In the genomic region with DNA sequence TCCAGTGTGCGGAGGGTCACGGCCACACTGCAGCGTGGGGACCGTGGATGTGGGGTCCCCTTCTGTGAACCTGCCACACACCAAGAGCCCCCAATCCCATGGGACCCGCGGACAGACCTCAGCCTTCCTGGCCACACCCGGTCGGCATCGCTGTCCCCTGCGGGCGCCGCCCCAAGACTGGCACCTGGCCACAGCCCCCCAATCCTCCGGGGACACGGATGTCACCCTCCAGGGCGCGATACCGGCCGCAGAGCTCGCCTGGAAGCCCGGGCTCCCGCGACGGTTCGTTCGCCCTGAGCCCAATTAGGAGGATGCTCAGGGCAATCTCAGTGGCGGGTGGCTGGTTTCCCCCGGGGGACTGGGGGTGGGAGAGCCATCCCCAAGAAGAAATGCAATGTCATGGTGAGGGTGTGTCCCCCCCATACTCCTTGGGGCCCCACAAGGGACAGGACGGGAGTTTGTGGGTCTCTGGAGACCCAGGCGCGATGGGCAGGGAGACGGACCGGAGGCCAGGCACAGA, we compare ENCODE assay signal across 8 mouse cellular contexts. TPM values are rescaled to one million over a fixed set of nuclear protein-coding genes. Genes with fewer than 3 reads are reported as not detected.
DNase-seq lines count a peak whose midpoint lies in the region; ATAC-seq and TF ChIP-seq lines count a peak whose summit lies in the region.

No protein-coding gene starts in this region.

- DNase-seq in kidney, adult 11 months: no peak
- DNase-seq in heart, postnatal 0 days (ENCODE audit: low spot score): no peak
- DNase-seq in midbrain, embryonic 10.5 days (ENCODE audit: low spot score): no peak
- DNase-seq in ovary, postnatal 10 days (ENCODE audit: low spot score): no peak
- no peak for DNase-seq in adrenal gland, adult 2 months
- no peak for DNase-seq in thymus, postnatal 25 days

- H3K9ac ChIP-seq in kidney, embryonic 15.5 days: peak overlapping the region; percentile 88
- peak overlapping the region; percentile 38; the same call in 1 of the 2 replicates for H3K9ac ChIP-seq in heart, postnatal 0 days (replicated peaks; ENCODE audit: low read depth, low read length)

- H3K4me3 ChIP-seq in kidney, embryonic 15.5 days (replicated peaks): peak overlapping the region; percentile 85
- peak overlapping the region; percentile 16; the same call in 1 of the 2 replicates for H3K4me3 ChIP-seq in brown adipose tissue, adult 24 weeks (ENCODE audit: insufficient read depth, low read depth, low read length)
- H3K4me3 ChIP-seq in heart, postnatal 0 days (ENCODE audit: low read depth, low read length): peak overlapping the region; percentile 64
- H3K4me3 ChIP-seq in midbrain, embryonic 10.5 days: peak overlapping the region; percentile 81

- no peaks in the 10 kb centered on the region for H3K36me3 ChIP-seq in kidney, embryonic 15.5 days
- H3K36me3 ChIP-seq in heart, postnatal 0 days (replicated peaks; ENCODE audit: control insufficient read depth, insufficient read depth, low read length): no peaks in the 10 kb centered on the region
- peaks cover 4% of the 10 kb centered on the region for H3K36me3 ChIP-seq in midbrain, embryonic 10.5 days

- TF ChIP-seq EP300 in heart, postnatal 0 days (IDR thresholded peaks at IDR 0.05; ENCODE audit: low read depth): no peak

- H3K27ac ChIP-seq in kidney, embryonic 15.5 days: no peak overlapping the region
- no peak overlapping the region for H3K27ac ChIP-seq in brown adipose tissue, adult 24 weeks (replicated peaks; ENCODE audit: low read depth, low read length)
- H3K27ac ChIP-seq in heart, postnatal 0 days (ENCODE audit: low read depth): no peak overlapping the region
- H3K27ac ChIP-seq in midbrain, embryonic 10.5 days (replicated peaks): peak overlapping the region; percentile 97

- ATAC-seq in kidney, embryonic 15.5 days (replicated peaks; ENCODE audit: low FRiP score): no peak
- no peak for ATAC-seq in heart, postnatal 0 days (ENCODE audit: insufficient read depth, low read depth)

- H3K4me1 ChIP-seq in kidney, embryonic 15.5 days: peaks cover 93% of the 10 kb centered on the region
- H3K4me1 ChIP-seq in brown adipose tissue, adult 24 weeks (ENCODE audit: control insufficient read depth, insufficient read depth, insufficient read length, low read length): peaks cover 2% of the 10 kb centered on the region; the same call in 1 of the 2 replicates
- H3K4me1 ChIP-seq in heart, postnatal 0 days (ENCODE audit: control insufficient read depth, insufficient read depth): peaks cover 43% of the 10 kb centered on the region
- H3K4me1 ChIP-seq in midbrain, embryonic 10.5 days: peaks cover 78% of the 10 kb centered on the region

- H3K27me3 ChIP-seq in kidney, embryonic 15.5 days: peaks cover 38% of the 10 kb centered on the region
- H3K27me3 ChIP-seq in heart, postnatal 0 days (ENCODE audit: control insufficient read depth, insufficient read depth, low read length): peaks cover 43% of the 10 kb centered on the region
- peaks cover 86% of the 10 kb centered on the region for H3K27me3 ChIP-seq in midbrain, embryonic 10.5 days (ENCODE audit: low read depth, poor library complexity, severe bottlenecking)

- H3K9me3 ChIP-seq in kidney, embryonic 15.5 days (replicated peaks): peaks cover 3% of the 10 kb centered on the region; the same call in 1 of the 2 replicates
- no peaks in the 10 kb centered on the region for H3K9me3 ChIP-seq in heart, postnatal 0 days (replicated peaks; ENCODE audit: control insufficient read depth, low read length)
- peaks cover 4% of the 10 kb centered on the region; the same call in 1 of the 2 replicates for H3K9me3 ChIP-seq in midbrain, embryonic 10.5 days (replicated peaks)

- H3K4me2 ChIP-seq in kidney, embryonic 15.5 days: peak overlapping the region; percentile 98
- H3K4me2 ChIP-seq in heart, postnatal 0 days (ENCODE audit: low read depth, low read length): peak overlapping the region; percentile 97

- TF ChIP-seq CTCF in heart, postnatal 0 days (IDR thresholded peaks at IDR 0.05; ENCODE audit: low read depth): no peak

- WGBS in kidney, embryonic 15.5 days: 4% methylated on average over 32 of the region's 32 CpGs
- WGBS in heart, postnatal 0 days: 3% methylated on average over 32 of the region's 32 CpGs
- 4% methylated on average over 32 of the region's 32 CpGs for WGBS in midbrain, embryonic 10.5 days

RNA-seq across cellular contexts. Expression of a gene that starts 1.9 kb away (rescaled TPM):
- polyA plus RNA-seq in kidney, embryonic 15.5 days (2015; fragmentation: Nextera tagmentation; extraction: Ambion mirVana): 81.5 and 95.6 TPM in 2 replicates
- 10.3 and 10.7 TPM in 2 replicates for polyA plus RNA-seq in brown adipose tissue, adult 24 weeks (2012; ENCODE audit: insufficient read depth, insufficient read length, missing spikeins)
- 136 and 138 TPM in 2 replicates for total RNA-seq in heart, postnatal 0 days (2014; rRNA removed; ENCODE audit: low replicate concordance)
- polyA plus RNA-seq in heart, postnatal 0 days (2015; fragmentation: Nextera tagmentation; extraction: Ambion mirVana): 15.7 and 15.9 TPM in 2 replicates
- 89.7 and 131 TPM in 2 replicates for polyA plus RNA-seq in midbrain, embryonic 10.5 days (2016; fragmentation: Nextera tagmentation; extraction: Ambion mirVana)
- total RNA-seq in adrenal gland, adult 2 months (2021): 100 to 1,000 TPM; 149 to 249 TPM
- polyA plus RNA-seq in adrenal gland, adult 2 months (2012; rRNA removed): 573 and 605 TPM in 2 replicates

RNA-seq across cellular contexts. Expression of a gene that starts 37.9 kb away (rescaled TPM):
- not detected in 2 replicates for polyA plus RNA-seq in kidney, embryonic 15.5 days (2015; fragmentation: Nextera tagmentation; extraction: Ambion mirVana)
- not detected in 2 replicates for polyA plus RNA-seq in brown adipose tissue, adult 24 weeks (2012; ENCODE audit: insufficient read depth, insufficient read length, missing spikeins)
- not detected in 2 replicates for total RNA-seq in heart, postnatal 0 days (2014; rRNA removed; ENCODE audit: low replicate concordance)
- polyA plus RNA-seq in heart, postnatal 0 days (2015; fragmentation: Nextera tagmentation; extraction: Ambion mirVana): not detected in 2 replicates
- not detected in 2 replicates for polyA plus RNA-seq in midbrain, embryonic 10.5 days (2016; fragmentation: Nextera tagmentation; extraction: Ambion mirVana)
- total RNA-seq in adrenal gland, adult 2 months (2021): not detected
- not detected in 2 replicates for polyA plus RNA-seq in adrenal gland, adult 2 months (2012; rRNA removed)

Comparison
In these comparisons a context has a peak if more than half of its experiments do, and no peak if none do; other contexts are left out.
1. H3K4me3 ChIP-seq: peak in every context shown above with its lines; median percentile 85 in kidney, embryonic 15.5 days; 81 in midbrain, embryonic 10.5 days; 64 in heart, postnatal 0 days; 16 in brown adipose tissue, adult 24 weeks.